Mouse (Mus musculus) thymus, adult 2 months (tissue): Measurements from ENCODE around the gene Ggt5. TPM values are rescaled to one million over a fixed set of nuclear protein-coding genes. Genes with fewer than 3 reads are reported as not detected.

Experiments used
- DNase-seq: peaks from one replicate; pipeline ENCODE4 v3.0.0; 2021
- H3K27ac ChIP-seq: fragments of 200-500 bp; 2 replicates; pipeline ENCODE4 v1.5.1; 2012; ENCODE audit warnings: low read length, control low read depth; ENCODE audit not compliant: control insufficient read depth, insufficient read depth
- H3K27me3 ChIP-seq: fragments of 200-500 bp; 2 replicates; pipeline ENCODE4 v1.6.1; 2012; ENCODE audit warnings: mild to moderate bottlenecking, low read length, moderate library complexity, mixed read lengths; ENCODE audit not compliant: control insufficient read depth, insufficient read depth
- H3K36me3 ChIP-seq: fragments of 200-500 bp; 2 replicates; pipeline ENCODE4 v1.6.1; 2012; ENCODE audit warnings: mild to moderate bottlenecking, low read length, moderate library complexity; ENCODE audit not compliant: control insufficient read depth, insufficient read depth
- H3K4me1 ChIP-seq: fragments of 200-500 bp; replicated peaks from 2 replicates; pipeline ENCODE4 v1.6.1; 2012; ENCODE audit warnings: low read length; ENCODE audit not compliant: control insufficient read depth, insufficient read depth
- H3K4me3 ChIP-seq: fragments of 200-500 bp; 2 replicates; pipeline ENCODE4 v1.5.1; 2012; ENCODE audit warnings: mild to moderate bottlenecking, low read length, control low read depth, moderate library complexity; ENCODE audit not compliant: control insufficient read depth, insufficient read depth
- CTCF ChIP-seq: fragments of 200-500 bp; IDR thresholded peaks from 2 replicates; pipeline ENCODE4 v1.5.1; 2012; ENCODE audit warnings: mild to moderate bottlenecking, control low read depth, low read length, moderate library complexity, borderline replicate concordance; ENCODE audit not compliant: control insufficient read depth, poor library complexity, insufficient read depth; ENCODE audit errors: extremely low read depth
- POLR2A ChIP-seq: fragments of 200-500 bp; IDR thresholded peaks from 2 replicates; pipeline ENCODE4 v1.6.1; 2012; ENCODE audit warnings: mild to moderate bottlenecking, low read length, control low read depth, moderate library complexity; ENCODE audit not compliant: control insufficient read depth, poor library complexity, insufficient read depth; ENCODE audit errors: extremely low read depth
- WGBS: fragments of 180-500 bp; shearing (Covaris S2); methylation state at CpG from one replicate; pipeline ENCODE4 v1.1.7; 2018; 5-methylcytosine and 5-hydroxymethylcytosine counted together
- polyA plus RNA-seq: library from polyadenylated mRNA; depleted of rRNA; stranded (reverse); fragments of >200 nt; gene quantifications from 2 replicates; pipeline ENCODE4 v1.2.3, GENCODE M21; 2012

Gene Ggt5
- polyA plus RNA-seq, 1 experiment = 73.6 TPM

GRCm38 (mm10) chr10:75636084-75636786 lies 47.1 kb downstream of the Ggt5 start:
- TF ChIP-seq POLR2A (no peak), CTCF (no peak)
- no peaks in the 10 kb centered on the region for H3K36me3 ChIP-seq
- no peak for DNase-seq
- H3K4me1 ChIP-seq = no peaks in the 10 kb centered on the region
- no peaks in the 10 kb centered on the region for H3K27me3 ChIP-seq
- H3K4me3 ChIP-seq = no peak overlapping the region
- 94% methylated on average over 12 of the region's 12 CpGs for WGBS
- no peak overlapping the region for H3K27ac ChIP-seq

GRCm38 (mm10) chr10:75637711-75638110 lies 48.6 kb downstream of the Ggt5 start:
- Histone ChIP-seq H3K27me3 (no peaks in the 10 kb centered on the region), H3K4me1 (peaks cover 3% of the 10 kb centered on the region; the same call in 1 of the 2 replicates), H3K36me3 (no peaks in the 10 kb centered on the region), H3K27ac (no peak overlapping the region), H3K4me3 (no peak overlapping the region)
- no peak for TF ChIP-seq CTCF
- TF ChIP-seq POLR2A = no peak
- 65% methylated on average over 11 of the region's 11 CpGs for WGBS
- DNase-seq = no peak

DNA sequence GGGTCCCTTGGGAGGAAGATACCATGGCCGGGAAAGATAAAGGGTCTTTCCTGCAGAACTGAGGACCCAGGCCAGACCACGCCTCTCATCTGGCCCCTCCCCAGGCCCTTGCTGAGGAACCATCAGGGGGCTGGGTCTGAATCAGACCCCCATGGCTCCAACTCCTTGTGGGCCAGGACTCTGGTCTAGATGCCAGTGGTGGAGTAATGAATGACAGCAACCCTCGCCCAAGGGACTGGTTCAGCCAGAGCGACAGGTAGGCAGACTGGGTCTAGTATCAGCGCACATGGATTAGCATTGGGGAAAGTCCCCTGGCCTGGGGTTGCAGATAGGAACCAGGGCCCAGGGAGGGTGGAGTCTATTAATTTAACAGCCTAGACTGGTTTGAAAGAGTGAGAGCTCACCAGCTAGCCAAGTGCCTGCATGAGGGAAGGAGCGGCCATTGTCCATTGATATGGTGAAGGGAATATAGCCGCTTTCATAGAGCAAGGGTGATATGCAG lies 52.6 kb downstream of the Ggt5 start:
- no peaks in the 10 kb centered on the region for H3K36me3 ChIP-seq
- 97% methylated on average over 7 of the region's 7 CpGs for WGBS
- DNase-seq = no peak
- TF ChIP-seq CTCF = no peak
- no peak for TF ChIP-seq POLR2A
- H3K4me3 ChIP-seq = no peak overlapping the region
- H3K27ac ChIP-seq = no peak overlapping the region
- peaks cover 12% of the 10 kb centered on the region for H3K4me1 ChIP-seq
- no peaks in the 10 kb centered on the region for H3K27me3 ChIP-seq

DNA sequence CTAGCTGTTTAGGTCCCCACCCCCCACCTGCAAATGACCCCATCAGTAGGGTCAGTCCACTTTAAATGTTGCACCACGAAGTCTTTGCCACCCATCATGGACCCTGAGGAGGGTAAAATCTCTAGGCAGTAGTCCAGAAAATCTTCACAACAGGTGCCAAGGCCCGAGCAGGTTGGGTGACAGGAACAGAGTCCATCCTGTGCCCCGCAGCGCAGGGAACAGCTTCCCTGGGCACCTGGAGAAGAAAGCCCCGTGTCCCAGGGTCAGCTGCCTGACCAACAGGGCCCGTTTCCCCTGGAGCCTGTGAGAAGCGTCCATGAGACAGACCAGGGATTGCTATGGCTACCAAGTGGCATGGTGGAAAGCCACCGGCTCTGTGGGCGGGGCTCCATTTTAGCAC lies 53.3 kb downstream of the Ggt5 start:
- 91% methylated on average over 9 of the region's 9 CpGs for WGBS
- H3K4me3 ChIP-seq = no peak overlapping the region

GRCm38 (mm10) chr10:75642891-75643290 lies 53.8 kb downstream of the Ggt5 start:
- H3K4me3 ChIP-seq = no peak overlapping the region
- DNase-seq = no peak
- 87% methylated on average over 2 of the region's 2 CpGs for WGBS
- TF ChIP-seq CTCF (no peak), POLR2A (no peak)
- 0 out of 2 replicates have a peak, but pooled peaks cover 3% of the 10 kb centered on the region for H3K36me3 ChIP-seq
- H3K27ac ChIP-seq = no peak overlapping the region
- no peaks in the 10 kb centered on the region for H3K27me3 ChIP-seq
- peaks cover 12% of the 10 kb centered on the region for H3K4me1 ChIP-seq

More for the DNA sequence above, 53.3 kb downstream of the Ggt5 start:
- Histone ChIP-seq H3K27me3 (no peaks in the 10 kb centered on the region), H3K36me3 (no peaks in the 10 kb centered on the region), H3K27ac (no peak overlapping the region), H3K4me1 (peaks cover 12% of the 10 kb centered on the region)
- no peak for TF ChIP-seq POLR2A
- TF ChIP-seq CTCF = no peak
- no peak for DNase-seq

DNA sequence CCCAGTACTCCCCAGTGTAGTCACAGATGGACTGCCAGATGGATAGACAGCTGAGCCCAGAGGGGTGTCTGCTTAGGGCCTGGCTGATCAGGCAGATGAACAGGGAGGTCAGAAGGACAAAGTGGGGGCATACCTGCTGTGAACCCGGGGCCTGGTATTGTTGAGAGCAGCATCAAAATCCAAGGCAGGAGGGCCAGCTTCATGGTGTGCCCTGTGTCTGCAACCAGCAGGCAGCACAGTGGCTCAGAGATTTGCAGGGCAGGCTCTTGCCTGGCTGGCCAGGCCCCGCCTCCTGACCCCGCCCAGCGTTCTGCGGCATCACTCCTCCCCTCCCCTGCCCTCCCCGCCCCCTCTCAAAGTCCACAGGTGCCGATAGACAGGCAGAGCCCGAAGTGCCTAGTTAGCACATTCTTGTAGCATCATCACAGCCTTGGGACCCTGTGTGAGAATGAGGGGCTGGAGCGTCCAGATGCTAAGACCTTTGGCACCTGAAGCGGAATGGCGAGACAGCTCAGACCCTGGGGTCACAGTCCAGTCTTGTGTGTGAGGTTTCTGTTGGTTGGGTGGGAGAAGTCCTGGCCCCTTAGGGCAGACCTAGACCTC lies 54.7 kb downstream of the Ggt5 start, which contains the start of gene Susd2:
Susd2 (minus strand) TSS at position 268 of the 603 bp plus-strand sequence.
- Histone ChIP-seq H3K27me3 (no peaks in the 10 kb centered on the region), H3K36me3 (0 out of 2 replicates have a peak, but pooled peaks cover 6% of the 10 kb centered on the region), H3K4me1 (peaks cover 12% of the 10 kb centered on the region), H3K27ac (no peak within 1 kb of the TSS), H3K4me3 (no peak within 1 kb of the TSS)
- DNase-seq = peak; percentile 65
- TF ChIP-seq CTCF (no peak), POLR2A (no peak)
- 26% methylated on average over 11 of the region's 11 CpGs for WGBS
